Mouse (Mus musculus): ENCODE data around the gene Defb13.

- TF ChIP-seq CTCF (IDR thresholded peaks at IDR 0.05; ENCODE audit: low read depth) = no peak
- no peak for TF ChIP-seq EP300 (IDR thresholded peaks at IDR 0.05; ENCODE audit: low read depth)
Measured at GRCm38 (mm10) chr8:21946462-21946861, at the start of gene Defb13.

All from liver, postnatal 0 days (tissue).